Mouse (Mus musculus) thymus, adult 2 months (tissue): ENCODE results near the gene Olfr1200. TPM values are rescaled to one million over a fixed set of nuclear protein-coding genes. Genes with fewer than 3 reads are reported as not detected.

Experiments used
- DNase-seq: peaks from one replicate; pipeline ENCODE4 v3.0.0; 2021
- H3K27ac ChIP-seq: fragments of 200-500 bp; 2 replicates; pipeline ENCODE4 v1.5.1; 2012; ENCODE audit warnings: low read length, control low read depth; ENCODE audit not compliant: control insufficient read depth, insufficient read depth
- H3K27me3 ChIP-seq: fragments of 200-500 bp; 2 replicates; pipeline ENCODE4 v1.6.1; 2012; ENCODE audit warnings: mild to moderate bottlenecking, low read length, moderate library complexity, mixed read lengths; ENCODE audit not compliant: control insufficient read depth, insufficient read depth
- H3K36me3 ChIP-seq: fragments of 200-500 bp; 2 replicates; pipeline ENCODE4 v1.6.1; 2012; ENCODE audit warnings: mild to moderate bottlenecking, low read length, moderate library complexity; ENCODE audit not compliant: control insufficient read depth, insufficient read depth
- H3K4me1 ChIP-seq: fragments of 200-500 bp; replicated peaks from 2 replicates; pipeline ENCODE4 v1.6.1; 2012; ENCODE audit warnings: low read length; ENCODE audit not compliant: control insufficient read depth, insufficient read depth
- H3K4me3 ChIP-seq: fragments of 200-500 bp; 2 replicates; pipeline ENCODE4 v1.5.1; 2012; ENCODE audit warnings: mild to moderate bottlenecking, low read length, control low read depth, moderate library complexity; ENCODE audit not compliant: control insufficient read depth, insufficient read depth
- CTCF ChIP-seq: fragments of 200-500 bp; IDR thresholded peaks from 2 replicates; pipeline ENCODE4 v1.5.1; 2012; ENCODE audit warnings: mild to moderate bottlenecking, control low read depth, low read length, moderate library complexity, borderline replicate concordance; ENCODE audit not compliant: control insufficient read depth, poor library complexity, insufficient read depth; ENCODE audit errors: extremely low read depth
- POLR2A ChIP-seq: fragments of 200-500 bp; IDR thresholded peaks from 2 replicates; pipeline ENCODE4 v1.6.1; 2012; ENCODE audit warnings: mild to moderate bottlenecking, low read length, control low read depth, moderate library complexity; ENCODE audit not compliant: control insufficient read depth, poor library complexity, insufficient read depth; ENCODE audit errors: extremely low read depth
- WGBS: fragments of 180-500 bp; shearing (Covaris S2); methylation state at CpG from one replicate; pipeline ENCODE4 v1.1.7; 2018; 5-methylcytosine and 5-hydroxymethylcytosine counted together
- polyA plus RNA-seq: library from polyadenylated mRNA; depleted of rRNA; stranded (reverse); fragments of >200 nt; gene quantifications from 2 replicates; pipeline ENCODE4 v1.2.3, GENCODE M21; 2012; rRNA removed

Gene Olfr1200
- polyA plus RNA-seq, result not detected in 2 replicates

DNA sequence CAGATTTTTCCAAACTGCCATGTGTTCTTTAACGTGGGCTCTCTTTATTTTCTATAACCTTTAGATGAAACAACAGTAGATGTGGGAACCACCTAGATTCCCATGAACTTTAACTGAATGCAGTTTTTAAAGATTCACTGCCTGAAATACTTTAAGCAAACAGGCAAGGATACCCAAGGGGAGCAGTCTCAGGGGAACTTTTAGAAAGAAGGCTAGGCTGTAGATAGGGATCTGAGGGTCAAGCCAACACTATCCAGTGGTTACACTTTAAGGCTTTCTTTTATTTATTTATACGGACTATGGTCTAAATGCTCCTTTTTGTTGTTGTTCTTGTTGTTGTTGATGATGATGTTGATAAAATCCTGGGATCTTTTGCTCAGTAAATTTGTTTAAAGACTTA is at the start of gene Olfr1200:
TSS of gene Olfr1200 (minus strand) at position 101 of the 400 bp plus-strand sequence.
- no peak within 1 kb of the TSS for H3K27ac ChIP-seq
- no peak within 1 kb of the TSS for H3K4me3 ChIP-seq
- DNase-seq, result no peak
- WGBS, result 76% methylated on average over 2 of the region's 2 CpGs
- no peaks in the 10 kb centered on the region for H3K4me1 ChIP-seq
- TF ChIP-seq POLR2A (no peak), CTCF (no peak)
- no peaks in the 10 kb centered on the region for H3K36me3 ChIP-seq
- no peaks in the 10 kb centered on the region for H3K27me3 ChIP-seq

DNA sequence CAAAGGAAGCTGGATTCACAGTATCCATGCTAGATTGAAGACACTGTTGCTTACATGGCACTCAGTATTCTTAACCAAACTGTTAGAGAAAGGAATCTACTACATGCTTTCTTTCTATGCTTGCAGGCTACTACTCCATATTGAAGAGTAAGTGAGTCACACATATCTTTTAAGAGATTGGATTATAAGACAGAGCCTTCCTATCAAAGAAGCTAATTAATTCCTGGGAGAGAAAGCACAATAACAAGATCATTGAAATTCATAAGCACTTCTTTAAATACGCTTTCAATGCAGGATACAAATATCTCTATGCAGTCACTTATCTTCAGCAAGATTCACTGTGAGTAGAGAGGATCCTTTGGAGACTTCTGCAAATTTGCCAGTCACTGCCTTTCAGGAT is 43.9 kb upstream of the Olfr1200 start, which contains the start of gene Olfr1202:
TSS of gene Olfr1202 (plus strand) at position 301 of the 400 bp plus-strand sequence.
- Histone ChIP-seq H3K4me3 (no peak within 1 kb of the TSS), H3K27ac (no peak within 1 kb of the TSS), H3K4me1 (no peaks in the 10 kb centered on the region), H3K36me3 (no peaks in the 10 kb centered on the region), H3K27me3 (no peaks in the 10 kb centered on the region)
- 82% methylated on average over 1 of the region's 1 CpGs for WGBS
- TF ChIP-seq POLR2A, result no peak
- TF ChIP-seq CTCF, result no peak
- DNase-seq, result no peak

DNA sequence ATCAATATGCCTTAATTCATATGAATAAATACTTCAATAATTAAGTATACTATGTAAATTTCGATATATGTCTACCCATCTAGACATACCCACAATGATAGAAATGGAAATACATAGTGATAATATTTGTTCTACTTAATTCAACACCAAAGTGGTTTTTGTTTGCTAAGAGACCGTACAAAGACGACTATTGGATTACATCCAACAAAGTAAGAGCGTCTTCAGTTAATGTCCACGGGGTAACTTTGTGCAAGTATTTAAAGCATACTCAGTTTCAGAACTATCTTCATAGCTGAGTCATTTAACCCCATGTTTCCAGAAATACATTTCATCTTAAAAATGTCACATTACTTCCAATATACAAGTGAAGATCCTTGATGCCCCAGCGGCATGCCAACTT is 22.4 kb upstream of the Olfr1200 start, which contains the start of gene Olfr1201:
TSS of gene Olfr1201 (plus strand) at position 301 of the 400 bp plus-strand sequence.
- TF ChIP-seq CTCF, result no peak
- WGBS, result 86% methylated on average over 6 of the region's 6 CpGs
- no peaks in the 10 kb centered on the region for H3K4me1 ChIP-seq
- H3K36me3 ChIP-seq, result no peaks in the 10 kb centered on the region
- H3K4me3 ChIP-seq, result no peak within 1 kb of the TSS
- no peak within 1 kb of the TSS for H3K27ac ChIP-seq
- no peaks in the 10 kb centered on the region for H3K27me3 ChIP-seq
- no peak for DNase-seq

DNA sequence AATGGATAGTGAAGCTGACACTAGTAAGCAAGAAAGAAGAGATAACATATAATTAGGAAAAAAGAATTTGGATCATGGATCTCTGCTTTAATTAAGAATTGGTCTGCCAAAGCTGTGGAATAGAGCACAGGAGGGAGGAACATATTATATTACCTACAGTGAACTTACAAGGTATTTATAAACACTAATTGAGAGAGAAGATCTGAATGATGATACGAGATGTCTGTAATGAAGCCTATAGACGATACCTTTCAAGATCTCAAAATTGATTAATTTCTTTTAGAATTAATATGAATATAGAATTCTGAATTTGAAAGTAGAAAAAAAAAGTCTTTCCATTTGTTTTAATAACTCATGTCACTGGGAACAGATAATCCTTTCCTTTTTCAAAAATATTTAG is 9.9 kb downstream of the Olfr1200 start, which contains the start of gene Olfr1199:
TSS of gene Olfr1199 (minus strand) at position 101 of the 400 bp plus-strand sequence.
- Histone ChIP-seq H3K4me3 (no peak within 1 kb of the TSS), H3K27me3 (no peaks in the 10 kb centered on the region), H3K4me1 (no peaks in the 10 kb centered on the region), H3K36me3 (no peaks in the 10 kb centered on the region), H3K27ac (no peak within 1 kb of the TSS)
- WGBS, result 95% methylated on average over 2 of the region's 2 CpGs
- TF ChIP-seq POLR2A (no peak), CTCF (no peak)
- DNase-seq, result no peak

DNA sequence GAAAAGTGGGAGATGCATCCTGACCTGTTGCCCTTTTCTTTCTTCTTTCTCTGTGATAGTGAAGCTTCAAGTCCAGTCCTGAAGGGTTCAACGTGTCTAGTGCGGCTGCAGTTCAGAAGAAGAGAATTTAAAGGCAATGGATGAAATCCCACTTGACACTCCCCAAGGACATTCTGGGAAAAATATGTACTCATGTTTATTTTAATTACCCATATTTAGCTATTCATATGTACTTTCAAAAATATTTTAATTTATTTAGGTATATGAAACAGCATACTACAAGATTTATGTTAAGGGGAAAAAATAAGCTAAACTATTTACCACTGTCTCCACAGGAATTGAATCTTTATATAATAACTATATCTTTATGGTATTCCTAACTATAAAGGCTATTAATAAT is 19.0 kb downstream of the Olfr1200 start, which contains the start of gene Olfr1198:
TSS of gene Olfr1198 (minus strand) at position 101 of the 400 bp plus-strand sequence.
- TF ChIP-seq CTCF (no peak), POLR2A (no peak)
- no peaks in the 10 kb centered on the region for H3K27me3 ChIP-seq
- WGBS, result 92% methylated on average over 2 of the region's 2 CpGs

DNA sequence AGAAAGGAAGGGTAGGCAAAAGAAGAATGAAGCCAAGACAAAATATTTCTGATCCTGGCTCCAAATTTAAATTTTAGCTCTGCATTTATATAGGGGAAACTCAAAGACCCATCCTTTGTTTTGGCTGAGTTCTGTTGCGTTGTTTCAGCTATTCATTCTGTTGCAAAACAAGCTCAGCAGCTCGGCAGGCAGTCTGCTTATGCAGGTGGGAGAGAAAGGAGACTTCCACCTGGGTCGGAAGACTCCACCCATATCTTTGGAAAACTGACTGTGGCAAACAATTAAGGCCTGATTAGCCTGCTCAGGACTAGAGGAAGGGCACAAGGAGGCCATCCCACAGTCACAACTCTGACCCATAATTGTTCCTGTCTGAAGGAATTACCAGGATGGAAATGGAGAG is 26.9 kb downstream of the Olfr1200 start:
- H3K4me1 ChIP-seq, result no peaks in the 10 kb centered on the region
- no peak for DNase-seq
- no peak overlapping the region for H3K27ac ChIP-seq
- WGBS, result 84% methylated on average over 3 of the region's 3 CpGs
- H3K36me3 ChIP-seq, result no peaks in the 10 kb centered on the region
- H3K27me3 ChIP-seq, result no peaks in the 10 kb centered on the region
- TF ChIP-seq POLR2A (no peak), CTCF (no peak)
- H3K4me3 ChIP-seq, result no peak overlapping the region

More for the DNA sequence above, 19.0 kb downstream of the Olfr1200 start, which contains the start of gene Olfr1198:
- no peaks in the 10 kb centered on the region for H3K4me1 ChIP-seq
- H3K36me3 ChIP-seq, result no peaks in the 10 kb centered on the region
- no peak for DNase-seq
- no peak within 1 kb of the TSS for H3K4me3 ChIP-seq
- H3K27ac ChIP-seq, result no peak within 1 kb of the TSS

DNA sequence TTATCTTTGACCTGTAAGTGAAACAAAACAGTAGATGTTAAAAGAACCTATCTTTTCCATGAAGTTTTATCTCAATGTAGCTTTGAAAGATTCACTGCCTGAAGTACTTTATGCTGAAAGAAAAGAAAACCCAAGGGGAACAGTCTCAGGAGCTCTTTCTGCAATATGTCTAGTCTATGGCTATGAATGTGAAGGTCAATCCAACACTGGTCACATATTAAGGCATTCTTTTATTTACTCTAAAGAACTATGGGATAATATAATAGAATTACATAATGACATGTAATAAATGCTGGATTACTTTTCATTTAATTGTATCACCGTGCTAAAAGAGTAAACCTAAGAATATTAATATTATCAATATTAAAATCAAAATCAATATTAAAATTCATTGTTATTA is 38.0 kb downstream of the Olfr1200 start, which contains the start of gene Olfr1197:
TSS of gene Olfr1197 (minus strand) at position 101 of the 400 bp plus-strand sequence.
- no peak within 1 kb of the TSS for H3K27ac ChIP-seq
- H3K36me3 ChIP-seq, result no peaks in the 10 kb centered on the region
- TF ChIP-seq CTCF (no peak), POLR2A (no peak)
- H3K4me3 ChIP-seq, result no peak within 1 kb of the TSS
- DNase-seq, result no peak
- 89% methylated on average over 1 of the region's 1 CpGs for WGBS
- H3K27me3 ChIP-seq, result no peaks in the 10 kb centered on the region
- no peaks in the 10 kb centered on the region for H3K4me1 ChIP-seq

Other genes starting within 250 kb of the Olfr1200 start
- gene Olfr1188, start 213.6 kb downstream of the Olfr1200 start, polyA plus RNA-seq, result not detected in 2 replicates
- not detected in 2 replicates for gene Olfr1189, start 184.0 kb downstream of the Olfr1200 start, polyA plus RNA-seq
- gene Olfr1191-ps1, start 129.9 kb downstream of the Olfr1200 start, polyA plus RNA-seq, result not detected in 2 replicates
- gene Olfr1192-ps1, start 122.0 kb downstream of the Olfr1200 start, polyA plus RNA-seq, result not detected in 2 replicates
- gene Olfr1193, start 94.9 kb downstream of the Olfr1200 start, polyA plus RNA-seq, result not detected in 2 replicates
- gene Olfr1195, start 81.3 kb downstream of the Olfr1200 start, polyA plus RNA-seq, result not detected in 2 replicates
- gene Olfr1196, start 65.9 kb downstream of the Olfr1200 start, polyA plus RNA-seq, result not detected in 2 replicates
- not detected in 2 replicates for gene Olfr1197, start 38.1 kb downstream of the Olfr1200 start, polyA plus RNA-seq
- gene Olfr1198, start 19.1 kb downstream of the Olfr1200 start, polyA plus RNA-seq, result not detected in 2 replicates
- gene Olfr1199, start 10.0 kb downstream of the Olfr1200 start, polyA plus RNA-seq, result not detected in 2 replicates
- not detected in 2 replicates for gene Olfr1201, start 22.5 kb upstream of the Olfr1200 start, polyA plus RNA-seq
- gene Olfr1202, start 44.0 kb upstream of the Olfr1200 start, polyA plus RNA-seq, result not detected in 2 replicates
- gene Olfr1205, start 59.2 kb upstream of the Olfr1200 start, polyA plus RNA-seq, result not detected in 2 replicates
- gene Olfr1204, start 78.8 kb upstream of the Olfr1200 start, polyA plus RNA-seq, result not detected in 2 replicates
- not detected in 2 replicates for gene Olfr1206, start 92.7 kb upstream of the Olfr1200 start, polyA plus RNA-seq
- not detected in 2 replicates for gene Olfr1208, start 131.8 kb upstream of the Olfr1200 start, polyA plus RNA-seq
- not detected in 2 replicates for gene Olfr1209, start 144.7 kb upstream of the Olfr1200 start, polyA plus RNA-seq
- gene Olfr1211, start 167.6 kb upstream of the Olfr1200 start, polyA plus RNA-seq, result not detected in 2 replicates
- not detected in 2 replicates for gene Olfr1212, start 183.5 kb upstream of the Olfr1200 start, polyA plus RNA-seq
- not detected in 2 replicates for gene Gm13762, start 209.8 kb upstream of the Olfr1200 start, polyA plus RNA-seq
- gene Olfr1214, start 222.2 kb upstream of the Olfr1200 start, polyA plus RNA-seq, result not detected in 2 replicates
- gene Olfr1215, start 236.5 kb upstream of the Olfr1200 start, polyA plus RNA-seq, result not detected in 2 replicates
- not detected in 2 replicates for gene Olfr1216, start 247.9 kb upstream of the Olfr1200 start, polyA plus RNA-seq